Mouse (Mus musculus) heart, postnatal 0 days (tissue): ENCODE measurements around the gene S100a8.

Experiments
- CTCF ChIP-seq: IDR thresholded peaks from 2 replicates; pipeline ENCODE4 v1.5.1; 2016; ENCODE audit warnings: antibody characterized with exemption, control low read depth, low read depth
- EP300 ChIP-seq: IDR thresholded peaks from 2 replicates; pipeline ENCODE4 v1.6.1; 2016; ENCODE audit warnings: antibody characterized with exemption, low read depth

DNA sequence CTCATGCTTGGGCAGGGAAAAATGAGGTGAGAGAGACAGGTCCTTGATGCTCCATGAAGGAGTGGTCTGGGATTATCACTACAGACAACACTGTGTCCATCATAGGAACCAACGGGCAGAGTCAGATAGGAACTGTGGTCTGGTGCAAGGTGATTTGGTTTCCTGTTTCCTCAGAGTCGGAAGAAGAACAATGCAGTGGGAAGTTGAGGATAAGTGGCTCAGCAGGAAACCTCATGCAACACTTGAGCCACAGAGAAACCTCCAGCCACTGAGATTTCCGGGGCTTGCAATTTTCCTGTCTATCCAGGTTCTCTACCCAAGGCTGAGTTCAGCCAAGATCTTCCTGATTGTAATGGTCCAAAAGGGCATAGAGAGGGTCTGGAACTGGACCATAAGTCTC is 9.9 kb downstream of the S100a8 start:
- TF ChIP-seq CTCF: no peak
- no peak for TF ChIP-seq EP300
